Mouse (Mus musculus): ENCODE measurements around the gene Tsc1. TPM values are rescaled to one million over a fixed set of nuclear protein-coding genes. Genes with fewer than 3 reads are reported as not detected.

The Tsc1 gene
- polyA plus RNA-seq, 1 experiment from 2014 or later: 25.1 TPM

DNA sequence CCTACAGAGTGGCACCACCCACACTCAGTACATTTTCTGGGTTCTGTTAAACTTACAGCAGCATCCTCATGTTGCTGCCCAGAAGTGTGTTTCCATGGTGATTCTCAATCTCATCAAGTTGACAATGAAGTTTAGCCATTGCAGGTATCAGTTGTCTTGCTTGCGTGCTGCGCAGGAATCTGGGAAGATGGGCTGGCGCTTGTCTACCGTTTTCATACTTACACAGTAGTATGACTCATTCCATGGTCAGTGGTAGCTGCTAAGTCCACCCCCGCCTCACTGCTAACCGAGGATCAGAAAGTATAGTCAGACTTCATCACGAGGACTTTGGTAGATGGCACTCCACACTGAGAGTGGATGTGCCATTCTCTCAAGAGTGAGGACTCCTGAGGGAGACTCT lies 12.3 kb downstream of the Tsc1 start:
- H3K36me3 ChIP-seq (ENCODE audit: control insufficient read depth, insufficient read depth, low read length): no peaks in the 10 kb centered on the region
- H3K27me3 ChIP-seq (ENCODE audit: control insufficient read depth, insufficient read depth, low read length): no peaks in the 10 kb centered on the region
- no peaks in the 10 kb centered on the region for H3K9me3 ChIP-seq (ENCODE audit: control insufficient read depth, low read length)
- H3K27ac ChIP-seq (ENCODE audit: low read depth, low read length): no peak overlapping the region
- ATAC-seq (ENCODE audit: low FRiP score) (no peak), DNase-seq (ENCODE audit: low spot score) (no peak)
- no peaks in the 10 kb centered on the region for H3K4me1 ChIP-seq (replicated peaks; ENCODE audit: control insufficient read depth, insufficient read depth, low read length)
- WGBS: 98% methylated on average over 7 of the region's 7 CpGs
- H3K9ac ChIP-seq (ENCODE audit: low read depth, low read length): no peak overlapping the region
- no peak overlapping the region for H3K4me3 ChIP-seq (ENCODE audit: low read depth, low read length)
- no peak overlapping the region for H3K4me2 ChIP-seq (replicated peaks; ENCODE audit: low read depth, low read length)

DNA sequence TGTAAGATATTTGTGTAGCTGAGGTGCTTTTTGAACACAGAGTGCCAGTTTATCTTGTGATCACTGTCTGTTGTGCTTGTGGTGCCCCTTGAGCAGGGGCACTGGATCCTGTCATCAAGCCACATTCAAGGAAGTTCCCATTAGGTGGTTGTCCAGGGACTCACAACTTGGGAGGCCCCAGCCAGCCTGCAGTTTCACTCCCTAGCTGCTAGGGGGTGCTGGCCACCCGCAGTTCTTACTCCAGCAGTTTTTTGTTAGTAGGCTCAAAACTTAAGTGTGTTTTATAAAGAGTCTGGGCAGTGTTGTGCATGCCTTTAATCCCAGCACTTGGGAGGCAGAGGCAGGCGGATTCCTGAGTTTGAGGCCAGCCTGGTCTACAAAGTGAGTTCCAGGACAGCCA lies 13.3 kb downstream of the Tsc1 start:
- no peaks in the 10 kb centered on the region for H3K27me3 ChIP-seq (ENCODE audit: control insufficient read depth, insufficient read depth, low read length)
- WGBS: 68% methylated on average over 2 of the region's 2 CpGs
- DNase-seq (ENCODE audit: low spot score) (peak; percentile 28), ATAC-seq (ENCODE audit: low FRiP score) (no peak)
- no peak overlapping the region for H3K4me2 ChIP-seq (replicated peaks; ENCODE audit: low read depth, low read length)
- no peaks in the 10 kb centered on the region; the same call in 1 of the 2 replicates for H3K36me3 ChIP-seq (ENCODE audit: control insufficient read depth, insufficient read depth, low read length)
- no peak overlapping the region for H3K4me3 ChIP-seq (ENCODE audit: low read depth, low read length)
- no peaks in the 10 kb centered on the region for H3K4me1 ChIP-seq (replicated peaks; ENCODE audit: control insufficient read depth, insufficient read depth, low read length)
- H3K9me3 ChIP-seq (ENCODE audit: control insufficient read depth, low read length): no peaks in the 10 kb centered on the region
- no peak overlapping the region for H3K9ac ChIP-seq (ENCODE audit: low read depth, low read length)
- H3K27ac ChIP-seq (ENCODE audit: low read depth, low read length): no peak overlapping the region

DNA sequence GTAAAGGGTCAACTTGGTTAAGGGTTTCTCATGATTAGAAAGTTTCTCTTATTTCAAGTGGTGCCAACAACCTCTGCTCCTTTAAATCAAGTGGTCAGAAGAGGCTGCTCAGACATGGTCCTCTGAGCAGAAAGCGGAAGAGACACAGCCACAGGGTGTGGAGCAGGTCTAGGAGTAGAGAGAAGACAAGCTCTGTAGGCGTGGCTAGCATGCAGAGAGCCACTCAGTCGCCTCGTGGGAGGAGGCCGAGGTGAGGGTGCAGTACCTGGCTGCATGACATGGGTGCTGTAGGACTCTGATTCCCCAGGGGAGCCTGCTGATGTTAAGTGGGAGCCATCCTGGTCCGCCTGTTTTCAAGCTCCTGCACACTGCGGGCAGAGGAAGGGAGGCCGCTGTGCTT lies 15.2 kb downstream of the Tsc1 start:
- Histone ChIP-seq H3K27ac (ENCODE audit: low read depth, low read length) (no peak overlapping the region), H3K4me3 (ENCODE audit: low read depth, low read length) (no peak overlapping the region), H3K9ac (ENCODE audit: low read depth, low read length) (no peak overlapping the region), H3K4me2 (replicated peaks; ENCODE audit: low read depth, low read length) (no peak overlapping the region), H3K9me3 (ENCODE audit: control insufficient read depth, low read length) (no peaks in the 10 kb centered on the region), H3K4me1 (replicated peaks; ENCODE audit: control insufficient read depth, insufficient read depth, low read length) (no peaks in the 10 kb centered on the region), H3K36me3 (ENCODE audit: control insufficient read depth, insufficient read depth, low read length) (peaks cover 1% of the 10 kb centered on the region; the same call in 1 of the 2 replicates), H3K27me3 (ENCODE audit: control insufficient read depth, insufficient read depth, low read length) (no peaks in the 10 kb centered on the region)
- DNase-seq (ENCODE audit: low spot score) (no peak), ATAC-seq (ENCODE audit: low FRiP score) (no peak)
- WGBS: 84% methylated on average over 8 of the region's 8 CpGs

DNA sequence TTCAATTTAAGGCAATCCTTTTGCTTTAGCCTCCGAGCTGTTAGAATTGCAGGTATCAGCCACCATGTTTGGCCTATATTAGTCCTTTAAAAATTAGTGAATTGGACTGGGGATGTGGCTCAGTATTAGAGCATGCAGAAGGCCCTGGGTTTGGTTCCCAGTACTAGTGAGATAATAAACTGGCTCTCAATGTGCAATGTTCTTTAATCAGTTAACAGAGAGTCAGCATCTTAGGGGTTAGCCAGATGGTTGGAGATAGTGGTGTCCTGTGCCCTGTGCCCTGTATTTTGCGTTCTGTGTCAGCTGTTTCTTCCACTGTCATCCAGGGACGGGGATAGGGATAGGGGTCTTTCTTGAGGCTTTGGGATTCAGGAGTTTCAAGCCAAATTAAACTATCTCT lies 21.9 kb downstream of the Tsc1 start:
- Histone ChIP-seq H3K9me3 (ENCODE audit: control insufficient read depth, low read length) (no peaks in the 10 kb centered on the region), H3K36me3 (ENCODE audit: control insufficient read depth, insufficient read depth, low read length) (peaks cover 14% of the 10 kb centered on the region), H3K4me3 (ENCODE audit: low read depth, low read length) (no peak overlapping the region), H3K4me1 (replicated peaks; ENCODE audit: control insufficient read depth, insufficient read depth, low read length) (no peaks in the 10 kb centered on the region), H3K9ac (ENCODE audit: low read depth, low read length) (no peak overlapping the region), H3K4me2 (replicated peaks; ENCODE audit: low read depth, low read length) (no peak overlapping the region), H3K27ac (ENCODE audit: low read depth, low read length) (no peak overlapping the region), H3K27me3 (ENCODE audit: control insufficient read depth, insufficient read depth, low read length) (no peaks in the 10 kb centered on the region)
- DNase-seq (ENCODE audit: low spot score) (no peak), ATAC-seq (ENCODE audit: low FRiP score) (no peak)
- 97% methylated on average over 3 of the region's 3 CpGs for WGBS

DNA sequence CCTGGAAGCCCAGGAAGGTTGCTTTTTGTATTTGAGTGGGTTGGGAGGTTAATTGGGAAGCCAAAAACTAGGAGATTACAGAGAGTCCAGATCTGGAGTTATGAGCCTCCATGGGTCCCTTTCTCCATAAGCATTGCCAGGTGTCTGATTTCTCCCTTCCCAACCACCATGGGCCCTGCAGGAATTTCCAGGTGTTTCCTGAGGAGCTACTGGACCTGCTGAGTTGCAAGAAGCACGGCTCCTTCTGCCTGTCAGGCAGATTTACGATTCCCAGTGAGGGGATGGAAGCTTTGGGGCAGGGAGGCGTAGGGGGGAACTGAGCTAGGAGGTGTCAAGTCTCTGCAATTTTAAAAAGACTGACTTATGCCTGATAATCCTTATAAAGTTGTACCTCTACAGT lies 24.8 kb downstream of the Tsc1 start:
- DNase-seq (ENCODE audit: low spot score): no peak
- Histone ChIP-seq H3K27me3 (ENCODE audit: control insufficient read depth, insufficient read depth, low read length) (no peaks in the 10 kb centered on the region), H3K9me3 (ENCODE audit: control insufficient read depth, low read length) (no peaks in the 10 kb centered on the region), H3K9ac (ENCODE audit: low read depth, low read length) (no peak overlapping the region), H3K4me2 (replicated peaks; ENCODE audit: low read depth, low read length) (no peak overlapping the region), H3K4me3 (ENCODE audit: low read depth, low read length) (no peak overlapping the region), H3K27ac (ENCODE audit: low read depth, low read length) (no peak overlapping the region), H3K4me1 (replicated peaks; ENCODE audit: control insufficient read depth, insufficient read depth, low read length) (no peaks in the 10 kb centered on the region), H3K36me3 (ENCODE audit: control insufficient read depth, insufficient read depth, low read length) (peaks cover 14% of the 10 kb centered on the region)
- 87% methylated on average over 3 of the region's 3 CpGs for WGBS
- ATAC-seq (ENCODE audit: low FRiP score): no peak

DNA sequence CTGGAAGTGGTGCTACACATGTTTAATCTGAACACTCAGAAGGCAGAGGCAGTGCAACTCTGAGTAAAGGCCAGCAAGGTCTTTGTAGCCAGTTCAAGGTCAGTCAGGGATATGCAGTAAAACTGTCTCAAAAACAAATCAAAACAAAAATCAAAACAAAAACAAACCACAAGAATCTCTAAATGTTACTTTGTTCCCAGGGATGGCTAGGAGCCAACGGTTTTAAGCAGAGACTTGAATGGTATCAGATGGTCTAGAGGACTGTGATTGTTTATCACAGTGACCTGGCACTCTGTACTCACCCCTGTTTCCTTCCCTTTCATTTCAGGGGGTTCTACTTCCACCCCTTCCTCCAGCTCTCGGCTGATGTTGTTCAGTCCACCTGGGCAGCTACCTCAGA lies 30.4 kb downstream of the Tsc1 start:
- H3K9ac ChIP-seq (ENCODE audit: low read depth, low read length): no peak overlapping the region
- no peak overlapping the region for H3K4me3 ChIP-seq (ENCODE audit: low read depth, low read length)
- H3K4me2 ChIP-seq (replicated peaks; ENCODE audit: low read depth, low read length): no peak overlapping the region
- peaks cover 9% of the 10 kb centered on the region for H3K36me3 ChIP-seq (ENCODE audit: control insufficient read depth, insufficient read depth, low read length)
- H3K4me1 ChIP-seq (replicated peaks; ENCODE audit: control insufficient read depth, insufficient read depth, low read length): no peaks in the 10 kb centered on the region
- WGBS: 89% methylated on average over 2 of the region's 2 CpGs
- DNase-seq (ENCODE audit: low spot score): no peak
- no peak for ATAC-seq (ENCODE audit: low FRiP score)
- H3K27ac ChIP-seq (ENCODE audit: low read depth, low read length): no peak overlapping the region
- H3K9me3 ChIP-seq (ENCODE audit: control insufficient read depth, low read length): no peaks in the 10 kb centered on the region
- H3K27me3 ChIP-seq (ENCODE audit: control insufficient read depth, insufficient read depth, low read length): no peaks in the 10 kb centered on the region

DNA sequence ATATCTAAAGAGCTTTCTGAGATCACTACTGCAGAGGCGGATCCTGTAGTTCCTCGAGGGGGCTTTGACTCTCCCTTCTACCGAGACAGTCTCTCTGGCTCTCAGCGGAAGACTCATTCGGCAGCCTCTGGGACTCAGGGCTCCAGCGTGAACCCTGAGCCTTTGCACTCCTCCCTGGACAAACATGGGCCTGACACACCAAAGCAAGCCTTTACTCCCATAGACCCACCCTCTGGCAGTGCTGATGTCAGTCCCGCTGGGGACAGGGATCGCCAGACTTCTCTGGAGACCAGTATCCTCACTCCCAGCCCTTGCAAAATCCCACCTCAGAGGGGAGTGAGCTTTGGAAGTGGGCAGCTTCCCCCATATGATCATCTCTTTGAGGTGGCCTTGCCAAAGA lies 35.0 kb downstream of the Tsc1 start:
- no peak overlapping the region for H3K4me2 ChIP-seq (replicated peaks; ENCODE audit: low read depth, low read length)
- H3K4me1 ChIP-seq (replicated peaks; ENCODE audit: control insufficient read depth, insufficient read depth, low read length): no peaks in the 10 kb centered on the region
- no peak overlapping the region for H3K9ac ChIP-seq (ENCODE audit: low read depth, low read length)
- H3K27ac ChIP-seq (ENCODE audit: low read depth, low read length): no peak overlapping the region
- H3K36me3 ChIP-seq (ENCODE audit: control insufficient read depth, insufficient read depth, low read length): peaks cover 9% of the 10 kb centered on the region
- 94% methylated on average over 8 of the region's 8 CpGs for WGBS
- no peak overlapping the region for H3K4me3 ChIP-seq (ENCODE audit: low read depth, low read length)
- ATAC-seq (ENCODE audit: low FRiP score) (no peak), DNase-seq (ENCODE audit: low spot score) (no peak)
- no peaks in the 10 kb centered on the region for H3K9me3 ChIP-seq (ENCODE audit: control insufficient read depth, low read length)
- H3K27me3 ChIP-seq (ENCODE audit: control insufficient read depth, insufficient read depth, low read length): no peaks in the 10 kb centered on the region

DNA sequence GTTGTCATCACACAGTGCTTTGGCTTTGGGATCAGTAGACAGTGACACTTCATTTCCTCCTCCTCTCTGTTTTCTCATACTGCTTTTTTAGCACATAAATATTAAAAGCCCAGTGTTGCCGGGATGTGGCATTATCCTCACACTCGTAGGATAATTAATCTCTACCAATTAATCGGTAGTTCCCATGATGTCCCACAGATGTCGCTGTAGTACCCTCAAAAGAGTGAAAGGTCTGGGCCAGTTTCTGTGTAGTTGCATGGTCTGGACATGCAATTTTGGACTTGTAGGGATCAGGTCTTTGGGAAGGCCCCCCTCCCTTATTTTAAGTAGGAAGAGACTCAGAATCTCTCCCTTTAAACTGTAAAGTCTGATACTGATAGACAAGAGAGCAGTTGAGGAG lies 39.7 kb downstream of the Tsc1 start:
- no peaks in the 10 kb centered on the region for H3K4me1 ChIP-seq (replicated peaks; ENCODE audit: control insufficient read depth, insufficient read depth, low read length)
- DNase-seq (ENCODE audit: low spot score) (peak; percentile 61), ATAC-seq (ENCODE audit: low FRiP score) (no peak)
- no peaks in the 10 kb centered on the region for H3K9me3 ChIP-seq (ENCODE audit: control insufficient read depth, low read length)
- H3K27ac ChIP-seq (ENCODE audit: low read depth, low read length): no peak overlapping the region
- H3K9ac ChIP-seq (ENCODE audit: low read depth, low read length): no peak overlapping the region
- H3K4me2 ChIP-seq (replicated peaks; ENCODE audit: low read depth, low read length): no peak overlapping the region
- 36% methylated on average over 4 of the region's 4 CpGs for WGBS
- peaks cover 10% of the 10 kb centered on the region for H3K36me3 ChIP-seq (ENCODE audit: control insufficient read depth, insufficient read depth, low read length)
- H3K27me3 ChIP-seq (ENCODE audit: control insufficient read depth, insufficient read depth, low read length): no peaks in the 10 kb centered on the region
- no peak overlapping the region for H3K4me3 ChIP-seq (ENCODE audit: low read depth, low read length)

DNA sequence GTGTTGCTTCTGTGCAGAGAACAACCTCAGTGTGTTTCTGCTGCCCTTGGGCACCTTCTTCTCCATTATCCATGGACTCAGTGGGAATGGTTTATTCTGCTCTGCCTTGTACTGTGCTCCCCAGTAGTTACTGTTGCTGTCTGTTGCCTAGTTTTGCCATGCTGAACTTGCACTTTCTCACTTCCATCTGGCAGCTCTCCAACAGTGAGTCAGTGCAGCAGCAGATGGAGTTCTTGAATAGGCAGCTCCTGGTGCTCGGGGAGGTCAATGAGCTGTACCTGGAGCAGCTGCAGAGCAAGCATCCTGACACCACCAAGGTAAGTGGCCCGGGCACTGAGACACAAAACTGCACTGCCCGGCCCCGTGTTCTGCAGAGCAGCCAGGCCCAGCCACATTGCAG lies 40.7 kb downstream of the Tsc1 start:
- Histone ChIP-seq H3K9ac (ENCODE audit: low read depth, low read length) (no peak overlapping the region), H3K36me3 (ENCODE audit: control insufficient read depth, insufficient read depth, low read length) (peaks cover 4% of the 10 kb centered on the region; the same call in 1 of the 2 replicates), H3K4me2 (replicated peaks; ENCODE audit: low read depth, low read length) (no peak overlapping the region), H3K27ac (ENCODE audit: low read depth, low read length) (no peak overlapping the region), H3K27me3 (ENCODE audit: control insufficient read depth, insufficient read depth, low read length) (no peaks in the 10 kb centered on the region), H3K4me3 (ENCODE audit: low read depth, low read length) (no peak overlapping the region), H3K4me1 (replicated peaks; ENCODE audit: control insufficient read depth, insufficient read depth, low read length) (no peaks in the 10 kb centered on the region), H3K9me3 (ENCODE audit: control insufficient read depth, low read length) (no peaks in the 10 kb centered on the region)
- WGBS: 91% methylated on average over 4 of the region's 4 CpGs
- ATAC-seq (ENCODE audit: low FRiP score) (no peak), DNase-seq (ENCODE audit: low spot score) (no peak)
